Mouse (Mus musculus) Patski (cell line): Measurements from ENCODE around the gene Oip5. TPM values are rescaled to one million over a fixed set of nuclear protein-coding genes. Genes with fewer than 3 reads are reported as not detected.
"Not testable (repeated sequence)": the region's sequence is repeated elsewhere in the genome, so short reads cannot be mapped to it uniquely, and the experiment has no call there.

Experiments used
- ATAC-seq: fragments of 100-300 bp; one replicate; pipeline ENCODE4 v1.8.0; 2021
- CTCF ChIA-PET: fragments of 350-600 bp; sonication (Branson Sonifier 250); formaldehyde crosslinking; loops from one replicate; lab custom pipeline; 2022; ENCODE audit warnings: inconsistent platforms; lab: Charles Lee
- POLR2A ChIA-PET: fragments of 350-600 bp; sonication (Branson Sonifier 250); formaldehyde crosslinking; loops from one replicate; lab custom pipeline; 2022; ENCODE audit warnings: antibody characterized with exemption, inconsistent platforms; lab: Charles Lee
- DNase-seq: peaks from one replicate; pipeline ENCODE4 v3.0.0-alpha.2; 2011; ENCODE audit warnings: low read depth, low spot score
- H3K27me3 ChIP-seq: fragments of 371-371 bp; one replicate; pipeline ENCODE4 v1.5.1; 2021
- CTCF ChIP-seq: fragments of 100-300 bp; IDR thresholded peaks from one replicate; pipeline ENCODE4 v1.5.1; 2021
- in situ Hi-C: fragments of 300-500 bp; cut with MboI; formaldehyde crosslinking; loops from 3 replicates; pipeline ENCODE4 v1.11.1; 2018; ENCODE audit warnings: low pct_unique_long_range_greater_than_20kb, mixed read lengths
- polyA plus RNA-seq: library from polyadenylated mRNA; unstranded; gene quantifications from one replicate; pipeline ENCODE4 v1.2.3, GENCODE M21; 2021

The Oip5 gene
- polyA plus RNA-seq, 1 experiment from 2014 or later: 16.3 TPM

GRCm38 (mm10) chr2:119605361-119605973 lies 12.8 kb downstream of the Oip5 start:
- no peak for TF ChIP-seq CTCF
- ChIA-PET CTCF (no interaction called here), POLR2A (interaction anchor here (1.1 kb wide), 1 partner anchor 30 kb away, joined by 3 read pairs; no protein-coding TSS in a partner anchor)

GRCm38 (mm10) chr2:119603909-119604308 lies 14.4 kb downstream of the Oip5 start:
- in situ Hi-C loops: no loop called here
- TF ChIP-seq CTCF: no peak
- no peak for ATAC-seq
- POLR2A ChIA-PET: interaction anchor here (0.6 kb wide), 1 partner anchor 105 kb away, joined by 3 read pairs; no protein-coding TSS in a partner anchor
- DNase-seq: no peak
- H3K27me3 ChIP-seq: no peaks in the 10 kb centered on the region
- CTCF ChIA-PET: no interaction called here

More at GRCm38 (mm10) chr2:119605361-119605973, 12.8 kb downstream of the Oip5 start:
- no peak for ATAC-seq
- no peak for DNase-seq
- in situ Hi-C loops: no loop called here
- H3K27me3 ChIP-seq: no peaks in the 10 kb centered on the region

GRCm38 (mm10) chr2:119602488-119602887 lies 15.8 kb downstream of the Oip5 start:
- no peak for DNase-seq

GRCm38 (mm10) chr2:119601575-119601974 lies 16.7 kb downstream of the Oip5 start:
- CTCF ChIA-PET, ATAC-seq, H3K27me3 ChIP-seq, DNase-seq, in situ Hi-C loops: not testable (repeated sequence)
- POLR2A ChIA-PET: interaction anchor here (0.6 kb wide), 1 partner anchor 79 kb away, joined by 3 read pairs; no protein-coding TSS in a partner anchor

More at GRCm38 (mm10) chr2:119602488-119602887, 15.8 kb downstream of the Oip5 start:
- ChIA-PET CTCF (no interaction called here), POLR2A (interaction anchor here (0.6 kb wide), 1 partner anchor 79 kb away, joined by 3 read pairs; no protein-coding TSS in a partner anchor)
- in situ Hi-C loops: no loop called here
- no peak for ATAC-seq
- H3K27me3 ChIP-seq: no peaks in the 10 kb centered on the region
- TF ChIP-seq CTCF: no peak

- DNase-seq: no peak
- no peak for ATAC-seq
- POLR2A ChIA-PET: no interaction called here
- no peak for TF ChIP-seq CTCF
- CTCF ChIA-PET: no interaction called here
- no peaks in the 10 kb centered on the region for H3K27me3 ChIP-seq
- in situ Hi-C loops: no loop called here
Observed at GRCm38 (mm10) chr2:119601027-119601426, 17.2 kb downstream of the Oip5 start.

- in situ Hi-C loops: no loop called here
- TF ChIP-seq CTCF: no peak
- CTCF ChIA-PET: no interaction called here
Observed at GRCm38 (mm10) chr2:119596781-119597330, 21.4 kb downstream of the Oip5 start.

DNA sequence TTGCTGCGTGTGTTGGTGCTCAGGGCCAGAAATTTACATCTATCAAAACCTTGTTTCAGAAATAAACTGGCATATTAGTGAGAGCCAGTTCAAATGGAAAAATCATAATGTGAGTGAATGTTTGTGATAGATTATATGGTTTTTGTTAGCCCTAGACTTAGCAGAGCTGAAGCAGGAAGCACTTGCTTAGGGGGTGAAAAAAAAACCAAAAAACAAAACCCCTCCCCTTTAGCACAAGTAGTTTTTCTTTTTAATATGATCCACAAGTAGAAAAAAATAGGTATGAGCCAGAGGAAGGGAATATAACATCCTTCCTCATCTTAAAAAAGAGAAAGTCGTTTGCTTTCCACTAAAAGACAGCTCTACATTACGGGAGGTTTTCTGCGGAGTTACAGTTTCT lies 23.0 kb downstream of the Oip5 start:
- DNase-seq: no peak
- ChIA-PET POLR2A (interaction anchor here (0.7 to 3.2 kb wide), 3 partner anchors 15 to 280 kb away, joined by 3 to 15 read pairs (median 3); partner anchors contain the start of genes Chp1 and Exd1), CTCF (interaction anchor here (1.0 to 3.1 kb wide), 3 partner anchors 49 to 71 kb away, joined by 3 to 11 read pairs (median 5); no protein-coding TSS in a partner anchor)
- no peak for TF ChIP-seq CTCF
- H3K27me3 ChIP-seq: no peaks in the 10 kb centered on the region
- in situ Hi-C loops: no loop called here
- no peak for ATAC-seq

More at GRCm38 (mm10) chr2:119596781-119597330, 21.4 kb downstream of the Oip5 start:
- no peak for DNase-seq
- no peaks in the 10 kb centered on the region for H3K27me3 ChIP-seq
- POLR2A ChIA-PET: no interaction called here
- no peak for ATAC-seq

DNA sequence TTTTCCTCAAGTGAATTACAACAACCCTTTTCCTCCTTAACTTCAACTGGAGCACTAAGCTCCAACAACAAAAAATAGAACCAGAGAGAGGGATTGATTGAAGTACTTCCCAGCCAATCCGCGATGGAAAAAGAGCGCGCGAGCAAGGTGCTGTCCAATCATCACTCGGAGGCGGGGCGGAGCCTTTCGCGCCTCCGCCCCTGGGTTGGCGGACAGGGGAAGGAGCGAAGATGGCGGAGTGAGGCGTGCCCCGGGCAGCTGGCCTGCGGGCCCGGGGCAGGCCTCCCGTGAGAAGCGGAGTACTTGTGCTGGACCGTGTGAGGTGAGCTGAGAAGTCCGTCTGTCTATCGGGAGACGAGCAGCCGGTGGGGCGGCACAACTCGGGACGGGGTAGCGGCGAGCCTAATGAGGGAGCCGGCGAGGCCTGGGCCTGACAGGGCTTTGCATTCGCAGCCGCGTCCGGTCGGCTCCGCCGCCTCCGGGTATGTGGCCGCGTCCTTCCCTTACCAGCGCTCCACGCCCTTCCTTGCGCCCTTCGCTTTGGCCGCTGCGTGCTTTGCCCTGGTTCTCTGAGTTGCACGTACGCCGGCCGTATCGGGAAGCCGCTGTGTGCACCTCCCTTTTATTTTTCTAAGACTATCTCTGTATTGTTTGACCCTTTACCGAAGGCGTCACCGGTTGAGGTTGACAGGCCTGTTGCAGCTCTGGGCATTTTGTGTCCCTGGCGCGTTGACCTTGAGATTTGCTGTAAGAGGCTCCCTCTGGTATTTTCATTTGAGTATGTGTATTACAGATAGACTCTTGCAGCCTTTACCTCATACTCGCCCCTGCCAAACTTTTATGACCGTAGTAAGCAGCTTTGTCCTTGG lies 23.9 kb downstream of the Oip5 start:
- no peaks in the 10 kb centered on the region for H3K27me3 ChIP-seq
- in situ Hi-C loops: no loop called here
- DNase-seq: peak; percentile 99
- peak; percentile 83 for ATAC-seq
- CTCF ChIA-PET: interaction anchor here (1.0 to 3.1 kb wide), 4 partner anchors 45 to 53 kb away, joined by 3 to 11 read pairs (median 4); no protein-coding TSS in a partner anchor
- TF ChIP-seq CTCF: no peak
- POLR2A ChIA-PET: interaction anchor here (0.7 to 3.2 kb wide), 3 partner anchors 16 to 279 kb away, joined by 3 to 15 read pairs (median 3); partner anchors contain the start of genes Chp1 and Exd1

GRCm38 (mm10) chr2:119593765-119594112 lies 24.5 kb downstream of the Oip5 start:
- no peaks in the 10 kb centered on the region for H3K27me3 ChIP-seq
- ChIA-PET POLR2A (interaction anchor here (3.2 kb wide), 1 partner anchor 46 kb away, joined by 15 read pairs; the partner anchor contains the start of genes Chp1 and Exd1), CTCF (interaction anchor here (1.0 to 3.1 kb wide), 3 partner anchors 45 to 52 kb away, joined by 3 to 11 read pairs (median 3); no protein-coding TSS in a partner anchor)
- in situ Hi-C loops: no loop called here
- no peak for ATAC-seq
- DNase-seq: no peak
- TF ChIP-seq CTCF: no peak

DNA sequence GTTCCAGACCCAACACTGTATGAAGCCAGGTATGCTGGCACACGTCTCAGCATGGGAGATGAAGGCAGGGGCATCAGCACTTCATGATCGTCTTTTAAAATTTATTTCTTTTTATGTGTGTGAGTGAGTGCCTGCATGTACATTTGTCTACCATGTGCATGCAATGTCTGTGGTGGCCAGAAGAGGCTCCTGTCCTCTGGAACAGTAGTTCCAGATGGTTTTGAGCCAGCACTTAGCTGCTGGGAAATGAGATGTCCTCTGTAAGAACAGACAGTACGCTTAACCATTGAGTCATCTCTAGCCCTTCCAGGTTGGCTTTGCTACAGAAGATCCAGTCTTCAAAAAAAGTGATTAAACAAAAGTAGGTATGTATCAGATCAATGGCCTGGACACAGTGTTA lies 27.0 kb downstream of the Oip5 start:
- no peaks in the 10 kb centered on the region for H3K27me3 ChIP-seq
- DNase-seq (no peak), ATAC-seq (no peak)
- TF ChIP-seq CTCF: peak; percentile 44
- ChIA-PET POLR2A (no interaction called here), CTCF (no interaction called here)
- in situ Hi-C loops: no loop called here
